Mouse (Mus musculus): ENCODE measurements around the gene Tsc2.

DNA sequence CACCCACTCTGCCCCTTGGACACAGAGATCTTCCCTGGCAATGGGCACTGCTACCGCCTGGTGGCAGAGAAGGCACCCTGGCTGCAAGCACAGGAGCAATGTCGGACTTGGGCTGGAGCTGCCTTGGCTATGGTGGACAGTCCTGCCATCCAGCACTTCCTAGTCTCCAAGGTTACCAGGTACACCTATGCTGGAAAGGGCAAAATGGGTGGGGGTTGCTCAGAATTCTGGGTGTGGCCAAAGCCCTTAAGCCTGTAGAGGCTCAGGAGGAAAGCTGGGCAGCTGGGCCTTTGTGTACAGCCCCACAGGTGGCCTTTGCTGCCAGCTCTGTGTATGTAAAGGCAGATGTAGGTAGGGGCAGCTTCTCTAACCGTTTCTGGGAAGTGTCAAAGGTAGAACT lies 66.6 kb downstream of the Tsc2 start:
- no peak for TF ChIP-seq CTCF (IDR thresholded peaks at IDR 0.05; ENCODE audit: low read depth)
- no peak for TF ChIP-seq EP300 (IDR thresholded peaks at IDR 0.05; ENCODE audit: low read depth)
